Mouse (Mus musculus): ENCODE data around the gene Tgtp2.
"Not testable (repeated sequence)": the region's sequence is repeated elsewhere in the genome, so short reads cannot be mapped to it uniquely, and the experiment has no call there.

Tgtp2 gene

DNA sequence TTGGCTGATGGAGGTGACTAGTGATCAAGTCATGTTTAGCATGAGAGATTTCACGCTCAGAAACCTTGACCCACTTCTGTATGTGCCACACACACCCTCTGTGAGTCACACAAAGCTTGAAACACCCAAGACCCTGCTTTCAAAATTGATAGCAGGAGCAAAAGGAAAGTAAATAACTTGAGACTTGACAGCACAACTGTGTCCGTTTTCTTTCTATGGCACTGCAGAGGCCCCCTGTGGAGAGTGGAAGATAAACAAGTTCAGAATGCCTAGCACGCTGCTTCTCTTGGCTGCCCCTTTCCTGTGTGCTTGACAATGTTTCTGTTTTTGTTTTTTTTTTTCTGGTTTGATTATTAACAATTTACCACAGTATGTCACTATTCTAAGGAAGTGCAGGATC is 20.9 kb upstream of the Tgtp2 start:
- no peak for DNase-seq (ENCODE audit: low spot score in 2 of 2)

DNA sequence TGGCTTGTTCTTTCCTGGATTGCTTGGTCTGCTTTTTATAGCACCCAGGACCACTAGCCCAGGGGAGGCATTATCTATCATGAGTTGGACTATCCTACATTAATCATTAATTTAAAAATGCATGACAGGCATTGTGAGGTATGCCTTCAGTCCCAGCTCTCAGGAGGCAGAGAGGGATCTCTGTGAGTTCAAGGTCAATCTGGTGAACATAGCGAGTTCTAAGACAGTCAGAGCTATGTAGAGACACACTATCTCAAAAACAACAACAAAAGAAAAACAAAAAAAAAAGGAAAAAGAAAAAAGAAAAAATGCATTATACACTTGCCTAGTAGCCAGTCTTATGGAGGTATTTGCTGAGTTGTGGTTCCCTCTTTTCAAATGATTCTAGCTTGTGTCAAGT is 20.4 kb upstream of the Tgtp2 start:
- DNase-seq (ENCODE audit: low spot score in 2 of 2), result no peak

DNA sequence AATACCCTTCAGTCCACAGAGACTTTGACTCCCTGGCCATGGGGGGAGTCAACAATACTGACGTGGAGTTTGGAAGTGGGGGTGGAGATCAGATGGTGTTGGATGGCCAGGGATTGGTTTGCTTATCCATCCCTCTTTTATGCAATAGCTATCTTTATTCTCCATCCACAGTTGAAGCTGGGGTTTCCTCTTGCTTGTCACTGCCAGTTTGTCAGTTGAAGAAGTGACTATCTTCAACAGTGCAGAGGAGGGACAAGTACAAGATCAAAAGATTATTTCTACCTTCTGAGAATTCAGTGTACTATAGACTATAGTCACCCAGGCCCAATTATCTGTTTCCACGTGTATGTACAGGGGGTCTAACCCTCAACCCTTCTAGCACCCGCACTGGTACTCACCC is 19.8 kb upstream of the Tgtp2 start:
- DNase-seq (ENCODE audit: low spot score in 2 of 2), result no peak

DNA sequence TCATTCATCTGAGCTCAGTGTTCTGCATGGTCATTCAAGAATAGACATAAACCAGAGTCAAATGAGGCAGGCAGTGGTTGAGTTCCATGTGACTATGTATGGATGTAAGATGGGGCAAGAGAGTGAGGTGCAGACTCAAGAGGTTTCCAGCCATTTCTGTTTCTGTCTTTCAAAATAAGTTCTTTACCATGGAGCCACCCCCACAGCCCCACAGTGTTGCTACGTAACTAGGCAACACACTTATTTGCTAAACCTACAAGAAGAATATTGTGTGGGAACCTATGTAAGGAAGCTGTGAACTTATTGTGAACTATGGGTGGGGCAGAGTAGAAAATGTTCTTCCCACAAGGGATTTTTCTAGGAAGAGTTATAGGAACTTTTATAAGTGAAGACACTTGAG is 19.1 kb upstream of the Tgtp2 start:
- peak in 1 of 2 experiments; percentile 28 for DNase-seq (ENCODE audit: low spot score in 2 of 2)

DNA sequence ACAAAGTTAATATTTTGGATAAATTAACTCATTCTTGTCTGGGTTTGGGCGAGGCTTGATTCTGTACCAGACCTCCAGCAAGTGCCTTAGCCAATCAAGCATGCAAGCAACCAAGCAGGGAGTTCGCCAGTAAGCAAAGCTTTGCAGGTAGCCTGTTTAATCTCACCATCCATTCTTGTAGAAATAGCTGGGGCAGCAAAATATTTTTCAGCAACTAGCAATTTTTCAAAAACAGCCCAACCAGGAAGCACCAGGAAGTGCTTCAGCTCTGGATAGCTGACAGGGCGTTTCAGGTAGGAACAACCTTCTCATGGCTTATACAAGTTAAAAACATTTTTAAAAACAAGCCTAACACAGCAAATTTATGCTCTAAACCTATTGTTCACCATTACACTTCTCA is 17.9 kb upstream of the Tgtp2 start:
- DNase-seq (ENCODE audit: low spot score in 2 of 2), result no peak

DNA sequence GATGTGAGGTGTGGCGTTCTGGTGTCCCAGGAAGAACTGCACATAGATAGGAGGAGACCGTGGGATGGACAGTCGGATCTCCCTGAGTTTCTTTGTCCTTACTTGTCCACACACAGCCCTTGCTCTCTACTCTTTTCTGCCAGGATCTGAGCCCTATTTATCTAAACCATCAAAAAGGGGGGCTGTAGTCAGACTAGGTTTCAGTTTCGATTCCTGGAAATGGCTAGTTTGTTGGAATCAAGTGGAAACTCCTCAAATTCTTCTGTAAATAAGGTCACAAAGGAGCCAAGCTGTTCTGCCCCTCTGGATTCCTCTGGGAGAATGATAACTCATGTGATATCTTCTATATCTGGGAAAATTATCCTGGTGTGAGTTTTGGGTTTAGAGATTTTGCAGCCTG is 17.4 kb upstream of the Tgtp2 start:
- DNase-seq (ENCODE audit: low spot score in 2 of 2), result no peak

DNA sequence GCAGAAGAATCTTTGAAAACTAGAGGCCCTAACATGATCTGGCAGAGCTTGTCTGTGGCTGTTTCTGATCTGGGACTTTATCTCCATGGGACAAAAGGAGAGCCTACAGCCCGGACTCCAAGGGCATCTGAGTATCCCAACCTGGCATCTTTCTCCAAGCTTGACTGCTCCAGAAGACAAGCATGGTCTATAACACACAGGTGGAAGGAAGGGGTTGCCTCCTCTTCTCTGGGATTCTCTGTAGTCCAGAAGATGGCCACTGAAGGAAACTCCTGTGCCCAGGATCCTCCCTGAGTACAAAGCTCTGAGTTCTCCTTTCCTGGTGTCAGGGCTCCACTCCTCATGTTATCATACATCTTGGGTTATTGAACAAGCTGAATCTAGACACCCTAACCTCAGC is 16.6 kb upstream of the Tgtp2 start:
- no peak for DNase-seq (ENCODE audit: low spot score in 2 of 2)

DNA sequence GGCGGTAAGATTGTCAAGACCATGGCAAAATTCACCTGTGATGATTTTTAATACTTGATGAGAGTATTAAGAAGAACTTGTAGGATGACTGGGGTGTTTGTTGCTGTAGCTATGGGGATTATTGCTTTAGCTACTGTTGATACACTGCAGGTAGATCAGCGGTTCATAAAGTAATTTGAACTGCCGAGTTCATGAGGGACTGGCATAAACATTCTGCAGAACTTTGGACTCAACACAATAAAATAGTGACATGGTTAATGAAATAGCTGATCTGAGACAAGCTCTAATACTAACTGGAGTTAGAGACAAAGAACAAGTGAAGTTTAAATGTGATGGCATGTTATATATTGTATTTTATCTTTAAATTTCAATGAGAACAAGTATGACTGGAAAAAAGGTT is 14.7 kb upstream of the Tgtp2 start:
- no peak for DNase-seq (ENCODE audit: low spot score in 2 of 2)

DNA sequence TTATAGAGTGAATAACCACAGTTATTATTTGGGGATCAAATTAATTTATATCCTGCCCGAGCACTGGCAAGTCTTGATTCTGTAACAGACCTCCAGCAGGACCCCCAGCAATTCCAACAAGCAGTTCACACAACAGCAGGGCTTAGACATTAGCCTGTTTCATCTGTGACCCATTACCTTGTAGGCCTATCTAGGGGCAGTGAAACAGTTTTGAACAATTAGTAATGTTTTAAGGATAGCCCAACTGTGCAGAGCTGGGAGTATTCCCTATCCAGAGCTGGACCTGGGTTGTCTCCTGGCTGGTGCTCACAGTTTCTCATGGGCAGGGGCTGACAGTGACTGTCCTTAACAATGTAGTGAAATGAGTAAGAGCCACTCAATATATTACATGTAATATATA is 13.0 kb upstream of the Tgtp2 start:
- no peak for DNase-seq (ENCODE audit: low spot score in 2 of 2)

DNA sequence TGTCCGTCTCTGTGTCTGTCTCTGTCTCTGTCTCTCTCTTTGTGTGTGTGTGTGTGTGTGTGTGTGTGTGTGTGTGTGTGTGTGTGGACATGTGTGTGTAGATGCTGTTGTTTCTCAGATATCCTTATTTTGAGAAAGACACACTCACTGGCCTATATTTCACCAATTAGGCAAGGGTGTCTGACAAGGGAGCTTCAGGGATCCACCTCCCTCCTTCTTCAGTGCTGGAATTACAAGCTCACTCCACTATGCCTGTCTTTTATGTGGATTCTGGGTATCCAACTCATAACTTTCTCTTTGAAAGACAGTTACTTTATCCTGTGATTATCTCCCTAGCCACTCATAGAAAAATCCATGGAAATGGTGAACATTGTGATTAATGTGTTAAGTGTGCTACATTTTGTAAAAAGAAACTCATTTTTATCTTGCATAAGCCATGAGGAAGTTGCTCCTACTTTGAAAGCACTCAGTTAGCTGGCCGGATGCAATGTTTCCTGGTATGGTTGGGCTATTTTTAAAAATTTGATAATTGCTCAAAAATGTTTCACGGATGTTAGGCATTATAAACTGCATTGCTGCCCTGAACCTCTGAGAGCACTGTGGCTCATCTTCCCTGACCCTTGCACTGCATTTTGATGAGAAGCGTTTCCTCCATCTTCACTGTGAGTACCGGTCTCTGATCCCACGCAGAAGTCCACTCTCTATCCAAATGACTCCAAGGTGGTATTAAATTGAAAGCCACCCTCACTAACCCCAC is 12.2 kb upstream of the Tgtp2 start, which contains the start of gene Ifi47:
Gene Ifi47 (plus strand): TSS at position 587 of the 757 bp plus-strand sequence.
- DNase-seq (ENCODE audit: low spot score in 2 of 2), result not testable (repeated sequence)

DNA sequence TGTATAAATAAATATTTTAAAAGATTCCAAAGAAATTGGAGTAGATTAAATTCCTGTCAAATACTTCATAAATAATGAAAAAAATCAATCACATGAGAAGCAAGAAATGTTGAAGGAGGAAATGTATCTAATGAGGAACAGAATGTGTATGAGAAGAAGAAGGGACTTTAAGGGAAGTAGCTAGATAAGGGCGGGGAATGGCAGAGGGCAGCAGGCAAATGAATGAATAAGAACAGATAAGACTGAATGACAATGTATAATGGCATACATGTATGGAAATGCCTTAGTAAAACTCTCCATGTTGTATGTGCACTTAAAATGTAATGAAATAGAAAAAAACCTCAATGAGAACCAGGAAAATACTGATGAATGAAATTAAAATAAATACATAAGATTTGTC is 4.4 kb upstream of the Tgtp2 start:
- DNase-seq (ENCODE audit: low spot score in 2 of 2), result no peak

DNA sequence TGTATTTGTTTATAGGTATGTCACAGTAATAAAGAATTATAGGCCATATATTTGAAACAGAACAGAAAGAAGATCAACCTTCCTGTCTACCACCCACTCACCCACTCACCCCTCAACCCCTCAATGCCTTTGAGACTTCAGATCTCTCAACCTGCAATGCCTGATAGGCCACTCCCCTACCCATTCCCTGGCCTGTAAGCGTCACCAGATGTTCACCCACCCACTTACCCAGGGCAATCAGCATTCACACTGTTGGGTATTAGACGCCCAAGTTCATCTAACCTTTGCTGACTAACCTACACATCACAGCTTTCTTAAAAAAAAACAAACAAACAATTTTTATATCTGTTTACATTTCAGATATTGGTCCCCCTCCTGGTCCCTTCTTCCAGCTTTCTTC is 2.1 kb downstream of the Tgtp2 start:
- not testable (repeated sequence) for DNase-seq (ENCODE audit: low spot score in 2 of 2)

DNA sequence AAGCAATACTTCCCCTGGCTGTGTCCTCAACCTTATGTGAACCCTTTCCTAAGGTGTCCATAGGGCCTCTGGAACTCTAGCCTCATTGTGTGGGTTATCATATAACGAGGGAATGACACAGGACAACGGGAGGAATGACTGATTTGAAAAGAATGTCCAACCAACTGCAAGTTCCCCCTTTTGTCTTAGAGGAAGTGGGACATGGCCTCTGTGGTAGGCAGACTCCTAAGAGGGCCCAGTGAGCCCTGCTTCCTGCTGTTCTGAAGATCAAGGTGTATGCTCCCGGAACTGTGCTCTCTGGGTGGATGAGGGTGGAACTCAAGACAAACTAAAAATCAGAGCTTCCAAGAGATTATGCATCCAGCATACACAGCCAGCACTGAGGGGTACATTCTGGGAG is 3.9 kb downstream of the Tgtp2 start:
- not testable (repeated sequence) for DNase-seq (ENCODE audit: low spot score in 2 of 2)

DNA sequence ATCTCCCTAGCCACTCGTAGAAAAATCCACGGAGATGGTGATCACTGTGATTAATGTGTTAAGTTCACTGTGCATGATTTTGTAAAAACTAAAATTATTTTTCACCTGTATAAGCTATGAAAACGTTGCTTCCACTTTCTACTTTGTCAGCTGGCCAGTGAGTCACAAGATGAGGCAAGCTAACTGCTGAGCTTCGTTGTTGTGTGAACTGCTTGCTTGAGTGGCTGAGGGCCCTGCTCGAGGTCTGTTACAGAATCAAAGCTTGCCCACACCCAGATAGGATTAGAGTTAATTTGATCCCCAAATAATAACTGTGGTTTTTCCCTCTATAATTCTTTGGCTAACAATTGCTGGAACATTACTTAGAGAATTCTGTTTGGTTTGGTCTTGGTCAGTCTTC is 12.1 kb downstream of the Tgtp2 start:
- not testable (repeated sequence) for DNase-seq (ENCODE audit: low spot score in 2 of 2)

DNA sequence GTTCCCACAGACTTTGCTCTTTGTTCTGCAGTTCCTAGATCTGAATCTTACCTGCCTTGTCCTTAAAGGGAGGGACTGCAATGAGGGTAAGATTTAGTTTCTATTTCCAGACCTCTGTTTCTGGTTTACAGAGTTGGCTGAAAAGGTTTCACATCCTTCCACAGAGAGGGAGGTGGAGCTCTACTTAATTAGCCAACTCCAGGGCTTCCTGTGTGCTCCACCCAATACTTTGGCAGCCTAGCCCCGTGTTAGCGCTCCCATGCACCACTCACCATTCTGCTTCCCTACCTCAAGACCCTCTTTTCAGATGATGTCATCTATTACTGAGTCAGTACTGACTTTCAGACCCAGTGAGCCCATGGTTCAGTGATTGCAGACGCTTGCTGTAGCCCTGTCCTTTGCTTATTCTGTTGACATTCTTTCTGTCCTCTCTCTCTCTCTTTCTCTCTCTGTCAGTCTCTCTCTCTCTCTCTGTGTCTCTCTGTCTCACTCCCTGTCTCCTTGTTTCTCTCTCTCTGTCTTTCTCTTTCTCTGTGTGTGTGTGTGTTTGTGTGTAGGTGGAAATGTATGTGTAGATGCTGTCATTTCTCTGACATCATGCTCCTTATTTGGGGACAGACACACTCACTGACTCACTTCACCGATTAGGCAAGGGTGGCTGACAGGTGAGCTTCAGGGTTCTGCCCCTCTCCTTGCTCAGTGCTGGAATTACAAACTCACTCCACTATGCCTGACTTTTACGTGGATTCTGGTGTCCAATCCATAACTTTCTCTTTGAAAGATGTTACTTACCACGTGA is 12.7 kb downstream of the Tgtp2 start, which contains the start of gene 9930111J21Rik2:
Gene 9930111J21Rik2 (minus strand): TSS at position 150 of the 799 bp plus-strand sequence.
- DNase-seq (ENCODE audit: low spot score in 2 of 2), result not testable (repeated sequence)

DNA sequence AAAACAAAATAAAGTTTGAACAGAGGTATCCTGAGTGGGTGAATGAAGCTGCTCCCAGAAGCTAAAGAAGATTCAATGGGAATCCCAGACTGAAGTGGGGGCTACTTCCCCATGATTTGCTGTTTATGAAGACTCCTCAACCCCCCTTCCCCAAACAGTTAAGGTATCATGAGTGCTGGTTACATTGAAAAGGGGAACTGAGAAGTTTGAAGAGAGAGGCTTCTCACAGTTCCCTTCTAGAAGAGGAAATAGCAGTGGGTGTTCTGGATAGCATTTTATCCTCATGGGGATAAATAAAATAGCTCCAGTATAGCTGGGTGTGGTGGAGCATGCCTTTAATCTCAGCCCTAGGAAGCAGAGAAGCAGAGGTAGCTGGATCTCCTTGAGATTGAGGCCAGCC is 13.9 kb downstream of the Tgtp2 start:
- DNase-seq (ENCODE audit: low spot score in 2 of 2), result not testable (repeated sequence)

DNA sequence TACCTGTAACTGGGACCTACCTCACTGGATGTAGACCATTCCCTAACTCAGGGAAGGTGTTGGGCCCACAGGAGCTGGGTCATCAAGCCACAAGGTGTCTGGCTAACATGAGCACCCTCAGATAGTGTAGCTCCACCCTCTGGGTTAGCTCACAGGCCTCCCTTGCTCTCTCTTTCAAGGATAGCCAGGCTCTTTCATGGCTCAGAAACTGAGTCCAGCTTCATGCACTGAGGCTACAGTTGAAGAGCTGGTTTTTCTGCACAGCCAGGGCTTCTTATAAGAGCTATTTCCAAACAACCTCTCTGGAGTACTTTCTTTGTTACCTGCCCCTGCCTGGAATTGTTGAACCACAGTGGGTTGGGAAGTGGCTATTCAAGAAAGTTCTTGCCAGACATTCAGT is 51.9 kb downstream of the Tgtp2 start:
- DNase-seq (ENCODE audit: low spot score in 2 of 2), result not testable (repeated sequence)

Measured in frontal cortex, postnatal 36 days (tissue).